Mouse (Mus musculus) layer of hippocampus, adult 8-10 months (tissue): ENCODE measurements around the gene Pih1d1. TPM values are rescaled to one million over a fixed set of nuclear protein-coding genes. Genes with fewer than 3 reads are reported as not detected.

Source experiments
- DNase-seq, 2 experiments: peaks; one replicate each; pipeline ENCODE4 v3.0.0; 2022; ENCODE audit warnings: low spot score in 2 of 2
- total RNA-seq, 4 experiments: library from RNA; stranded (reverse); gene quantifications; 2 replicates each; pipeline ENCODE4 v1.2.4; 2022

The Pih1d1 gene
- total RNA-seq, 4 experiments from 2014 or later, result 37.5 to 56.7 (median 46.3) TPM

DNA sequence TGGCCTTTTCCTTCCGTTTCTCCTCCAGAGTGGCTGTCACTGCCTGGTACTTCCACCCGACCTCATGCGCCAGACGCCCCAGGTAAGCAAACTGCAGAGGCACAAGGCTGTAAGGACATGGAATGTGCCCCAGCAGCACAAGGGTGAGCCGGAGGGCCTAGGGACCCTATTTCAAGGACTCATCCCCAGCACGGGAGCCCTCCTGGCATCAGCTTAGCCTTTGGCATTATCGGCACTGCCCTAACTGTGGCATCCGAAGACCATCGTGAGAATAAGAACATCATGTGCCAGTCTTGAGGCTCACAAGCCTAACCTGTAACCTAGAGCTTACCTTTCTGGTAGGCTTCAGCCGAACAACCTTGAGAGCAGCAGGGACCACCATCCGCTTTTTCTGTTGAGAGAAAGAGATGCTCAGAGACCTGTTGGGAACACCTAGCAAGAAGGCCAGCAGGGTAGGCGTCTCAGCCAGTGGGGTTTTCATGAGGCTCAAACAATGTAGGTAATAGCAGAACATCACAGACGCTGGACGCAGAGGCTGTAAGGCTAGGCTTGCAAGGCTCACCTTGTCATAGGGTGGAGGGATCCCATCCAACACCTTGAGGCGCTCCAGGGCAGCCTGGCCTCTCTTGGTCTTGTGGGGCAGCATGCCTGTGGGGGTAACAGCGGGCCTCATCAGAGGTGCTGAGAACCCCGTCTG is 27.8 kb upstream of the Pih1d1 start:
- DNase-seq, result no peak

DNA sequence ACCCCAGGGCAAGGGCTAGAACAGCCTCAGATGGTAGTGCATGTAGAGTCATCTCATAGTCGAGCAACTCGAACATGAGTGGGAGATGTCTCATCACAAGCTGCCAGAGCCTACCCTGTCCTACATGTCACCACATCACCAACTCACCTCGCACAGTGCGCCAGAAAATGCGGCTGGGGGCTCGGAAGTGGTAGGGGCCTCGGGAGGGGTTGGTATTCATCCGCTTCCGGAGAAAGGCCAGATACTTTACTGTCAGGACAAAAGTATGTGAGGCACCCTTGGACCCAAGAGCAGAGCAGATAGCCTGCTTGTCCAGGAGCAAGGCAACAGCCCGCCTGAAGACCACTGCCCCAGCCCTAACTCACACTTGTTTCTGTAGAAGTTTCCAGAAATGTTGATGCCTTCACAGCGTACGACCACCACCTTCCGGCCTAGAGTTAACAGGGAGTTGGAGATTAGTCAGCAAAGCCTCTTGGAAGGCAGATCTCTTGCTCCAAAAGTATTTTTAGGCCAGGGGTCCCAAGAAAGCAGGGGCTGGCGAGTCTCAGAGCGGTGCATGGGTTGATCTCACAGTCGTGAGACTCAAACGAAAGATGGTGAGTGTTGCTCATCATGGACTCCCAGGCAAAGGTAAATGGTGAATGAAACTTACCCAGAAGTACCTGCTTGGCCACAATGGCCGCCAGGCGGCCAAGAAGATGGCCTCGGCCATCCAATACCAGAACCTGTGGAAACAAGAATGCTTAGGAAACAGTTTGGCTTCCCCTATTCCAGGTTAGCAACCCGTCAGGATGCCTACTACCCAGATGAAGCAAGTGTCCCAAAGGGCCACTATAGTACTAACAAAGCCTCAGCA is 27.0 kb upstream of the Pih1d1 start:
- DNase-seq, result no peak

DNA sequence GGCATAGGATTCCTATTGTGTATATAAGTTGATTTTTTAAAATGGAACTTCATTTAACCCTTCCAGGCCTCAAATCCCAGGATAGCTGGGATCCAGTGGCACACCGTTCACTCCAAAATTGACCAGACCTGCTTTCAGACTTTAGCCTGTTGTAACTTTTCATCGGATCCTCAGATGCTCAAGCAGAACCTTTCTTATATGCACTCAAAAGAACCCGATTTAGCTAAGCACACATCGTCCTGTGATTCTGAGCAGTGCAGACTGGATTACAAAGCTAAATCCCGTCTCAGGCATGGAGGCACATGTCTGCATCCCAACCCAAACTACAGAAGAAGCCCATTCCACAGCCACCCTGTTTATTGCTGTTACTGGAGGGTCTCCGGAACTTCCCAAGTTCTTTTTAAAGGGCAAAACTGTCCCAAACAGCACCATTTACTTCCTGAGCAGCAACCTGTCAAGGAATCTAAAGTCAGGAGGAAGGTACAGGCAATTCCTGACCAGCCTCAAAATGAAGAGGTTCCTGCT is 26.3 kb upstream of the Pih1d1 start:
- no peak for DNase-seq

DNA sequence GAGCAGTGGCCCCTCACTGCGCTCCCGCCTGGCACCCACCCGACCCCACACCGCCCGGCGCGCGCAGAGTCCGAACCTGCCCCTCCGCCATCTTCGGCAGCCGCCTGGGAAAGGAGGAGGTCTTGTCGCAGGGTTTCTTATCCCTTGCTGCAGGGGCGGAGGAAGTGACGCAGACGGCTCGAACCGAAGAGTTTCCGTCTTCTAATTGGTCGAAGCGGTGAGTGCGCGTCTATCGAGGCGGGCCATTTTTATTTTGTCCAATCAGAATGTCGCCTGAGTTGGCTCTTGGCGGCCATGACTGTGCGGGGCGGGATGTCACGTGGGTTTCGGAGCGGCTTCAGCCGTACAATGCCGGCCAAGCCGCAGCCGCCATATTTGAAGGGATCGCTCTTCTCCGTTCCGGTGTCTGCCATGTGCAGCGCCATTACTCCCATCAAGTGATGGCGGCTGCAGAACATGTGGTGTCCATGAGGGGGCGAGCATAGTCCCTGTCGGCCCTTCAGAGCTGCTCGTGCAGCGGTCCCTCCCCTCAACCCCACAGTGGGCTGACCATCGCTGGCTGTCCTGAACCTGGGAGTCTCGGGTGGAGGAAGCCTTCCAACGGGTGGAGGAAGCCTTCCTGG is 25.4 kb upstream of the Pih1d1 start, which contains the start of gene Rpl13a:
Gene Rpl13a, minus strand, starts transcription at position 138 of the 623 bp plus-strand sequence.
- peak; percentile 100 for DNase-seq

DNA sequence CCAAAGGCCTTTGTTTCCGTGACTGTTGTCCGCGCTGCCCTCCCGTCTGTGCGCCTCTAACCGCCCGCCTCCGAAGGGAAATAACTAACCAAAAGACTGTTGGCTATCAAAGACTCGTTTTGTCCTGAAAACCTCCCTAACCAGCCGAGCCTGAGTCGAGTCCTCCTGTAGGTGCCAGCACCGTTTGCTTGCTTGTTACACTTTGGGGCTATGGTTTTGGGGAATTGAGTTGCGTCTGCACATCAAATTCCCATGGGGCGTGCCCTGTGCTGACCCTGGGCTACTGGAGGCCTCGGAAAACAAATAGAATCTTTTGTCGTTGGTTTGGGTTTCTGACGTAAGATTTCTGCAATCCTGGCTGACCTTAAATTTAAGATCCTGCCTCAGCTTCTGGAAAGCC is 24.8 kb upstream of the Pih1d1 start:
- DNase-seq, result no peak

DNA sequence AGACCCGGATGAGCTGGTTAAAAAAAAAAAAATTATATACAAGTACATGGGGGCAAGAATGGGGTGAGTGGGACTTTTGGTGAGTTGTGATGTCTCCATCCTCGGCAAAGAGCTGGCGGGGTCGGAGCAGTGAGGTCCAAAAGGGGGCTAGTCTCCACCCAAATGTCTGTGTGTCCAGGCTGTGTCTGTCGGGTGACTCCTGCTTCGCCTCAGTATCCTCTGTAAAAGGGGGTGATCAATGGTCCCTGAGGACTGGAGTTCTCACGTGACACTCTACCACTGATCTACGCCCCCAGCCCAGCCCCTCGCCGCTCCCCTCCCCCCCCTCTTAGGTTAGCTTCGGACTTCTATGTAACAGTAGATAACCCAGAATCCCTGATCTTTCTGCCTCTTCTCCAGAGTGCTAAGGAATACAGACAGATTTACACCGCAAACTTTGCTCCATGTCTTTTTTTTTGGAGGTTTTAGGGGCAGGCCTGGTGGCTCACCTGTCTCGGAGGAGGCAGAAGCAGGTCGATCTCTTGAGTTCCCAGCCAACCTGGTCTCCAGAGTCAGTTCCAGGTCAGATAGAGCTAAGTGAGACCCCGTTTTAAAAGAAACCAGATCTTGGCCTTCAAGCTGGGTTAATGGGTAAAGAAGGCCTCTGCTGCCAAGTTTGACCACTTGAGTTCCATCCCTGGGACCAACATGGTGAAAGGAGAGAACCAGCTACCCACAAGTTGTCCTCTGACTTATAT is 24.2 kb upstream of the Pih1d1 start:
- no peak for DNase-seq

DNA sequence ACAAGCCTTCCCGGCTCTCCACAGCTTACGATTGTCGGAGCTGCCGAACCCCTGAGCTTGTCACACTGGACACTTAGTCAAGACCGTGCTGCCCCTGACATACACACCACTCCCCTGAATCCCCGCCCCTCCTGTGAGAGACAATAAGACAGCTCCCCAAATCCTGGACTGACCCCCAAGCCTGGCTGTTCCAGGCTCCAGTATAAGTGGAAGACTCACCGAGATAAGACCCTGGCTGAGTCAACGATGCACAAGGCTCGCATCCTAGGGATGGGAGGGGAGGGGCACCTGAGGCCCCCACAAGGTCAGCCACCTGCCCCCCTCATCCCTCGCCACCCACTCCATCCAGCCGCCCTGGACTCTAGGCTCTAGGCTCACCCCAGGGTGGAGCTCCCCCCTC is 22.3 kb upstream of the Pih1d1 start:
- no peak for DNase-seq

DNA sequence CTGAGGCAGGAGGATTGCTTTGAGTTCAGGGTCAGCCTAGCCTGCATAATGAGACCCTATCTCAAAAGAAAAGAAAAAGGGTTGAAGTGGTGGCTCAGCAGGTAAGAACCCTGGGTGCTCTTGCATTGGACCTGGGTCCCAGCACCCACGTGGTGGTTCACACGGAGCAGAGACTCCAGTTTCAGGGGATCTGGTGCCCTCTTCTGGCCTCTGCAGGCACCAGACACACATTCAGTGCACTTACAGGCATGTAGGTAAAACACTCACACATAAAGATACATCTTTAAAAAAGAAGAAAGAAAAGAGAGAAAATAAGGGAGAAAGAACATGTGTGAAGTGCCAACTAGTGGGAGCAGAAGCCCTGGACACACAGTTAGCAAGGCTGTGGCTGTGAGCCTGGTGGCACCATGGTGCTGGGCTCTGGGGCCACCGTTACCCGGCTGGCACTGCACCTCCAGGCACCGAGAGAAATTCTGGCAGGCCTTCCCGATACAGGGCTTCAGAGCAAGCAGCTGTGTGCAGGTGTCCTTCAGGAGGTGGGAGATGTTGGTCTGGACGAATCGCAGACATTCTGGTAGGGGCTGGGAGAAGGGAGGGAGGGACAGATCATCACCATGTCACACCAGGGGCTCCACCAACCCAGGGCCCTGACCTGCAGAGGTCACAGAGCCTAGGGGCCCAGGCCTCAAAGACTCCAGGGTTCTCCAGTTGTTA is 20.5 kb upstream of the Pih1d1 start:
- no peak for DNase-seq

DNA sequence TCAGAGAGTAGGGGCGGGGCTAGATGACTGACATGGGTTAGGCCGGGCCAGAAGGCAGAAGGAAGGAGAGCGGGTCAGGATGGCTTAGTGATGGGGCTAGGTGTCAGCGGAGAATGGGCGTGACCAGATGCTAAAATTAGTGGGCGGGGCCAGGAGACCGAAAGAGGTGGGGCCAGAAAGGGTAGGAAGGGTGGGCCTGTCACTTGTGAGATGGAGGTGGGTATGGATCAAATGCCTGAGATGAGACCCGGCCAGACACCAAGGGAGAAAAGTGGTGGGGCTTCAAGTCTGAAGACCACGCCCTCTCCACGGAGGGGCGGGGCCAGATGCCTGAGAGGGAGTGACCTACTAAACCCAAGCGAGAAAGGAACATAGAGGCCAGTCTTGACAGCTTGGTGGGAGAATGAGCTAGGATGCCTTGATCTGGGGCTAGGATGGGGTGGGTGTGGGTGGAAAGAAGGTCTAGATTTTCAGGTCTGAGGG is 19.5 kb upstream of the Pih1d1 start:
- DNase-seq, result no peak

DNA sequence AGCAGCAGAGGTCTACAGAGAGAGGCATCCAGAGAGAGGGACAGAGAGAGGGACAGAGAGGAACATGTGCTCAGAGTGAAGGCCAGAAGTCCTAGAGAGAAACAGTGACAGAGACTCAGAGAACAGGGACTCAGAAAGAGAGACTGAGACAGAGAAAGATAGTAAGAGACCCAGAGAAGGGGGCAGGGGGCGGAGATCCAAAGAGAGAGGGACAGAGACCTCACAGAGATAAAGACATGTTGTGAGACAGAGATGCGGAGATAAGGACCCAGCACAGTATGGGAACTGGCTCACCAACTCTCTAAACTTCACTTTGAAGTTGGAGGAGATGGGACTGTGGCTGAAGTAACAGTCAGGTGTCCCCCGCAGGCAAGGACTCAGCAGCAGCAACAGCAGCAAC is 18.7 kb upstream of the Pih1d1 start:
- DNase-seq, result no peak

DNA sequence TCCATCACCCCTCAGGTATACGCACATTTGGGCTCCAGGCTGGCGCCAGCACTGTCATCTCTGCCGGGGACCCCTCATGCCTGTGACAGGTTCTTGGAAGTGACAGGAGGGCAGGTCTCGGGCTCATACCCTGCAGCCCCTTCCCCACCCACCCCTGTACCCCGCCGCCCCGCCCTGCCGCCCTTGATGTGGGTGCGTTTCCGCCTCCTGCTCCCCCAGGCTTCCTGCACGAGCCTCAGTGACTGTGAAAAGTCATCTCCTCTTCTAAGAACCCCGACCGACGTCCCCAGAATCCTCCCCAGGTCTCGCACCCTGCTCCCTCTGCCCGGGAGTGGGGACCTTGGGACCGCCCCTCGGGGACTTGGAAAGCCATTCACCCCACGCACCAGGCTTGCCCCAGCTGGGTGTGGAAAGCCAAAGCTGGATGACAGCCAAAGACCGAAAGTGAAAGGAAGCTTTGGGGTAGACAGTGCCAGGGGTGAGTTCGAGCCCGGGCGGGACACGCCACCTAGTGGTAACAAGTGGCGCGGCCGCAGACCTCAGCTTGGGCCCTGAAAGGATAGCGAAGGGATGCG is 18.0 kb upstream of the Pih1d1 start, which contains the start of the genes Gm45713 and Flt3l:
Gene Gm45713, minus strand, starts transcription at position 239 of the 575 bp plus-strand sequence.
Gene Flt3l, minus strand, starts transcription at position 440 of the 575 bp plus-strand sequence.
- peak; percentile 86 to 91 for DNase-seq

DNA sequence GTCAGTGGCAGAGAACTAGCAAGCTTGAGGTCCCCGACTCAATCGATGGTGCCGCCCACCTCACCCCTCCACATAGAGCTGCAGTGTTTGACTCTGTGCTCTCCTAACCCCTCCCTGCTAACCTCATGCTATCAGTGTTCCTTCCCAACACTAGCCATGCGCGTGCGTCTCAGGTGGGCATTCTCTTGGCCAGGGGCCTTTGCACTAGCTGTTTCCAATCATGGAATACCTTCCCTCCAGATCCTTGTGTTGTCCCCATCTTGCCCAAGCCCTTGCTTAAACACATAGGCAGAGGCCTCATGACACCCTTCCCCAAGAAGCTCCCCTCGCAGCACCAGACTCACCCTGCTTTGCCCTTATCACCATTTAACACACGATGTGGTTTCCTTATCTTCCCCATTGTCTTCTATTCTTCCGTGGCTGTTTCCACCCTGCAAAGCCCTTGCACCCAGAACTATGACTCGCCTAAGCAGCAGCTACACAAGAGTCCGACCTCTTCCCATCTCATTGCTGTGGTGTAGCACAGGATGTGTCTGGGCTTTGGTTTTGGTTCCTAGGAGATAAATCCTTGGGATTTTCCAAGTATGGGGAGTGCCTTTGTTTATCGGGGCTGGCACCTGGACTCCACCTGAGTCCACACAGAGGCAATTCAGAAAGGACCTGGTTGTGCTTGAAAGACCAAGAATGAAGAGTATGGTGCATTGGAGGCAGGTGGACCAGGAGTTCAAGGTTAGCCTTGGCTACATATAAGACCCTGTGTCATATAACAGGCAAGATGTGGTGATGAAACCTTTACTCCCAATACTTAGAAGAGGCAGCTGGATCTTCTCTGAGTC is 16.7 kb upstream of the Pih1d1 start:
- no peak for DNase-seq

DNA sequence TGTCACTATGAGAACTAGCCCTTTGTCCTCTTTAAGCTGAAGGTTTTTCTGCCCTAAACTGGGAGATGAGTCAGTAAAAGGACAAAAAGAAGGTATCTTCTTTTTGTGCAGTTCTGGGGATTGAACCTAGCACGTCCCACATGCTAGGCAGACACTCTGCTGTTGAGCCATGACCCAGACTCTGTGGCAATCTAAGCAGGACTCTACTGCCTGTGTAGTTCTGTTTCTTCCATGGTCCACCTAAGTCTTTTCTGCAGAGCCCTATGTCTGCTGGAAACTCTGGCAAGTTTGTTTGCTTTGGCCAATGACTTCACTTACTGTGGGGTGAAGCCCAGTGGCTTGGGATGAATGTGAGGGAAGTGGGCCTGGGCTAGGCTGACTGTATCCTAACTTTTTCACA is 15.7 kb upstream of the Pih1d1 start:
- no peak for DNase-seq

DNA sequence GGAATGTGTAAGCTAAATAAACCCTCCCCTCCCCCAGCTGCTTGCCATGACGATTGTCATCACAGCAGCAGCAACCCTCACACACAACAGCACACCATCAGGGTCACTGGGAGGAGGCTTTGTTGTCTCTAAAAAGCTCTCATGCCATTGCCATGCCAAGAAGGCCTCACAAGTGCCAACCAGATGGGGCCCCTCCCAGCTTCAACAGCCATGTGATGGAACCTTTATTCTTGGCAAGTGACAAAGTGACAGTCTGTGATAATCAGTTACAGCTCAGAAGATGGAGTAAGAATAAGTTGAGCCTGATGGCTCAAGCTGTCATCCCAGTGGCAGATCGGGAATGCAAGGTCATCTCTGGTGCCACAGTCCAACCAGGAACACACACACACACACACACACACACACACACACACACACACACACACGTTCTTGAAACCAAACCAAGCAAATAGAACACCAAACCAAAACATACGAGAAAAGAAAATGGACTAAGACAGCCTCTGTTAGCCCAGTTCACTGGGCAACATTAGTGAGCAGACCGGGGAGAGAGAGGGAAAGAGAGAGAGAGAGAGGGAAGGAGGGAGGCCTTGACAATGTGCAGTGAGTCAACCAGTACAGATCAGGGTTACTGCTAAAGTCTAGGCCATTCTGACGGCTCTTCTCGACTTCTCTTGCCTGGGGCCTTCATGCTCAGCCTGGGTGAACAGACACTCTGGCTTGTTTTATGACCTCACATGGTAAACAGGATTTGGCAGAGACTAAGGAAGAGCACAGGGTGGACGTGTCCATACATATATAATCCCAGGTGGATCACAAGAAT is 14.0 kb upstream of the Pih1d1 start:
- DNase-seq, result no peak

DNA sequence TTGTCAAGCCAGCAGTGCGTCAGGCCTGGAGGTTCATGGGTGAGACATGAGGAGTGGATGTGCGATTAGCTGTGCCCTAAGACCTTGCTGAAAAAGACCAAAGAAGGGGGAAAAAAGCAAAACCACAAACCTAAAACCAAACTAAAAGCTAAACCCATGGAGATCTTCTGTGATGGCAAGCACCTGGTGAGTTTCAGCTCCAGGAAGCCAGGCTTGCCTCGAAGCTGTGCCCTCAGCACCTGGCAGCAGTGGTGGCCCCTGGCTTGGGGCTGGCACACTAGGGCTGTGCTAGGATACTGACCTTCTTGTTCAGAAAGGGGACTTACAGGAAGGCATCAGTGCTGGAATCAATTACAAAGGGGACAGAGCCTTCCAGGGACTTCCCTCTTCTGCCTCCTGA is 12.8 kb upstream of the Pih1d1 start:
- DNase-seq, result no peak

DNA sequence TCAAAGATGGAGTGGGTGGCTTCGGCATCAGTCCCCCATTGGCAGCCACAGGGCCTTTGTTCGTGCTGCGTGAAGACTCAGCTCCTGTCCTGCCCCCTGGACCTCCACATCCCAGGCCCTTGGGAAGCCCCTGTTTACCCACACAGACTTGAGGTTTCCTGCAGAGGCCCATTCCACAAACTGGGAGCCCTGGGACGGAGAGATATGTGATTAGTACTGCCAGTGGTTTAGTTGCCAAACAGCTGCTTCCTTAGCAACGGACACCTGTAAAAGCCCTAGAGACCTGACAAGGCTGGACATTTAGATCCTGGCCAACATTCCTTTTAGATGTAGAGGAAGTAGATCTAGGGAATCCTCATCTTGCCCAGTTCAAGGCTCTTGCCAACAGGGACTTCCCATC is 12.2 kb upstream of the Pih1d1 start:
- no peak for DNase-seq

DNA sequence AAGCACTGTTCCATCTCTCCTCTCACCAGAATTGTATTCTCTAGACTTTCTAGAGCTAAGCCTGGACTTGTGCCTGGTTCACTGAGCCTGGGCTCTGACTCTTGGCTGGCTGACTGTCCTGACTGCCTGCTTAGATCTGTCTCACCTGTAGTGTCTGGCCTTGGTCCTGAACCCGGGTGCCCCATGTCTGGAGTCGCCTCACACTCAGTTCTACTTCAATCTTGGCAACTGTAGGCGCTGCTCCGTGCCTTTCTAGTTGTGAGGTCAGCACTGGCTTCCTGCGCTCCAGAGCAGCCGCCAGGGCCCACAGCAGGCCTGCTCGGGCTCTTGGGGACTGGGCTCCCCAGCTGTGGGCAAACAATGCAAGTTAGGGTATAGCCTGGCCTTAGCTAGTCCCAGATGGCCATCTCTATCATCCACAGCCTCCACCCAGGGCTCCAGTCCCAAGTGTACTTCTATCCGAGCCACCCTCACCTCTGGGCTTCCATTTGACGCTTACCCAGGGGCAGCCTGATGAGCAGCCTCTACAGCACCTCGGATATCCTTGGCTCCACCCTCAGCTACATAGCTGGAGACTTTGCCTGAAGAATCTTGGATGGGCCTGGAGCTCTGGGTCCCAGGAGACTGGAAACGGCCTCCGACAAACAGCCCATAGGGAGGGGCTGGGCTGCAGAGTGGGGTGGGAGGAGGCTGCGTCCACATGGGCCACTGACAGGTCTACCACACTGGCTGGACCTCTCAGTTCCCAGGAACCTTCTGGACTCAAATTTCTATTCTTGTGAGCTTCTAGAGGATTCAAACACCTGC is 9.5 kb upstream of the Pih1d1 start:
- no peak for DNase-seq
